Mouse (Mus musculus) liver, embryonic 14.5 days (tissue): ENCODE data around the gene Rnf220. TPM values are rescaled to one million over a fixed set of nuclear protein-coding genes. Genes with fewer than 3 reads are reported as not detected.

Experiments
- ATAC-seq: fragments of 200-750 bp; cut with Nextera tagmentation; 2 replicates; pipeline ENCODE4 v1.8.0; 2017; ENCODE audit warnings: moderate number of reproducible peaks, mild to moderate bottlenecking, moderate library complexity; ENCODE audit not compliant: insufficient read depth
- DNase-seq, 3 experiments: peaks; one replicate each; pipeline ENCODE4 v3.0.0-alpha.2; 2012 to 2013; ENCODE audit warnings: low read depth in 3 of 3, low spot score in 3 of 3
- H3K27ac ChIP-seq: fragments of 300-500 bp; sonication (generic); 2 replicates; pipeline ENCODE4 v1.5.1; 2014; ENCODE audit warnings: moderate library complexity, mild to moderate bottlenecking, control low read depth, inconsistent platforms
- H3K27me3 ChIP-seq: fragments of 300-500 bp; sonication (generic); 2 replicates; pipeline ENCODE4 v1.6.1; 2014; ENCODE audit warnings: mild to moderate bottlenecking, low read length, moderate library complexity; ENCODE audit not compliant: control insufficient read depth, insufficient read depth
- H3K36me3 ChIP-seq: fragments of 300-500 bp; sonication (generic); replicated peaks from 2 replicates; pipeline ENCODE4 v1.6.1; 2014; ENCODE audit warnings: low read depth; ENCODE audit not compliant: control insufficient read depth, insufficient read depth
- H3K4me1 ChIP-seq, 2 experiments: fragments of 200-500 bp in 1 of 2; fragments of 300-500 bp in 1 of 2; sonication (generic) in 1 of 2; replicated peaks; 2 replicates each; pipeline ENCODE4 v1.6.1; 2012 to 2014; ENCODE audit warnings: antibody characterized with exemption in 1 of 2, inconsistent platforms in 1 of 2, low read length in 1 of 2; ENCODE audit not compliant: control insufficient read depth in 2 of 2, insufficient read depth in 2 of 2
- H3K4me2 ChIP-seq: fragments of 300-500 bp; sonication (generic); 2 replicates; pipeline ENCODE4 v1.6.1; 2014; ENCODE audit warnings: low read depth, mild to moderate bottlenecking, control low read depth, moderate library complexity
- H3K4me3 ChIP-seq, 2 experiments: fragments of 200-500 bp in 1 of 2; fragments of 300-500 bp in 1 of 2; sonication (generic) in 1 of 2; 2 replicates each; pipeline ENCODE4 v1.5.1; 2012 to 2014; ENCODE audit warnings: low read depth in 2 of 2, low read length in 2 of 2, mild to moderate bottlenecking in 2 of 2, control low read depth in 1 of 2, inconsistent platforms in 1 of 2, moderate library complexity in 1 of 2; ENCODE audit not compliant: insufficient read depth in 1 of 2
- H3K9ac ChIP-seq: fragments of 300-500 bp; sonication (generic); replicated peaks from 2 replicates; pipeline ENCODE4 v1.6.1; 2014; ENCODE audit warnings: mild to moderate bottlenecking, control low read depth, moderate library complexity
- H3K9me3 ChIP-seq: fragments of 300-500 bp; sonication (generic); 2 replicates; pipeline ENCODE4 v1.6.1; 2016; ENCODE audit warnings: low read length, mixed read lengths; ENCODE audit not compliant: control insufficient read depth
- CTCF ChIP-seq: IDR thresholded peaks from 2 replicates; pipeline ENCODE4 v1.5.1; 2016; ENCODE audit warnings: antibody characterized with exemption, low read depth, control low read depth
- EP300 ChIP-seq: IDR thresholded peaks from 2 replicates; pipeline ENCODE4 v1.6.1; 2016; ENCODE audit warnings: antibody characterized with exemption, low read depth
- WGBS: fragments of 180-500 bp; shearing (Covaris S2); extraction: QIAGEN DNeasy Blood & Tissue Kit; methylation state at CpG from one replicate; pipeline ENCODE4 v1.1.7; 2014; ENCODE audit not compliant: insufficient replicate concordance; 5-methylcytosine and 5-hydroxymethylcytosine counted together
- polyA plus RNA-seq, 2 experiments: library from polyadenylated mRNA; depleted of rRNA in 1 of 2; stranded (reverse) in 1 of 2; unstranded in 1 of 2; fragments of >200 nt; fragmentation: Nextera tagmentation in 1 of 2; extraction: Ambion mirVana in 1 of 2; gene quantifications; 2 replicates each; pipeline versions ENCODE4 v1.2.1 to v1.2.3; 2012 to 2014

Gene Rnf220
- polyA plus RNA-seq, 2 experiments = 17.9 to 29.1 TPM

DNA sequence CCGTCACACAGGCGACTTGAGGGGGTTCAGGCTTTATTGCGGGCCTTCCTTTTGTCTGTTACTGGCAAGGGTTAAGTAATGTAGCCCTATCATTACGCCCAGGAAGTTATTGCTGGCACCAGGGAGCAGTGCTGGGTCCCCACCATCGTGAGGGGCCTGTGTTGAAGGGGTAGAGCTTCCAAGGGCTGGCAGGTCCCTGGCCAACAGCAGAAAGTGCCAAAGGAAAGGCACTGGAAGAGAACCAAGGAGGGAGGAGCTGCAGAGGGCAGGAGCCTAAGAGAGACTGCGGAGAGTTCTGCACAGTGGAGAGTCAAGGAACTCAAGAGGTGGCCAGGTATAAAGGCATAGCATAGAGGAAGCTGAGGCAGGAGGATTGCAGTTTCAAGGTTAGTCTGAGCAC, 242.2 kb downstream of the Rnf220 start:
- Histone ChIP-seq H3K9me3 (no peaks in the 10 kb centered on the region), H3K4me1 (peaks cover 8 to 11% of the 10 kb centered on the region in 2 experiments), H3K27me3 (no peaks in the 10 kb centered on the region), H3K36me3 (no peaks in the 10 kb centered on the region), H3K9ac (no peak overlapping the region), H3K27ac (no peak overlapping the region), H3K4me2 (no peak overlapping the region), H3K4me3 (no peak overlapping the region)
- TF ChIP-seq EP300 = no peak
- TF ChIP-seq CTCF = no peak
- DNase-seq = no peak
- no peak for ATAC-seq
- WGBS = 30% methylated on average over 6 of the region's 6 CpGs

DNA sequence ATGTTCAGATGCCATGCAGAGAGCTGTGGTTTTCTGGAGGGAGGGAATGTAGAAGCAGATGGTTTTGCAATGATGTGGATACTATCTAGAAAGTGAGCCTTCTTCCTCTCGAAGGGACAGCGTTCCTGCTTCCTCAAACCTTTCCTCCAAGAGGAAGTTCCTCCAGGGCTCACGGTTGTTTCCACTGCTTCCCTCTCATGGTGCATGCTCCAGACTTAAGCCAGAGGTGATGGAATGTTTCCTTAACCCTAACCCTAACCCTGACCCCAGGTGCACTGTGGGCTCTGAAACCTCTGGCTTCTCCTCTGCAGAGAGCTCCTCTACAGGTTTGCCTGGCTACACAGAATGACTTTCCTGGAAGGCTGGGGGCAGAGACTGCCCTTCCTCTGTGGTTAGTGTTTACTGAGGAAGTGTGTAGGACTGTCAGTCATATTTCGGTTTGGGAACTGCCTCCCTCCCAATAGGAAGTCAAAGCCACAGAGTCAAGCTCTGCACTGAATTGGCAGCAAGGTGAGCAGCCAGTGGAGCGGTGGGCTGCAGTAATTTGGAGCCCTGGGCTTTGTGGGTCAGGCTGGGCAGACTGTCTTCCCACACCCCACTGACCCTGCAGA, 242.7 kb downstream of the Rnf220 start:
- WGBS = 11% methylated on average over 5 of the region's 5 CpGs
- Histone ChIP-seq H3K4me2 (no peak overlapping the region), H3K27me3 (no peaks in the 10 kb centered on the region), H3K4me3 (no peak overlapping the region), H3K36me3 (no peaks in the 10 kb centered on the region), H3K27ac (no peak overlapping the region), H3K9me3 (no peaks in the 10 kb centered on the region), H3K4me1 (peaks cover 8 to 11% of the 10 kb centered on the region in 2 experiments), H3K9ac (no peak overlapping the region)
- no peak for ATAC-seq
- DNase-seq = no peak
- TF ChIP-seq CTCF (no peak), EP300 (no peak)

DNA sequence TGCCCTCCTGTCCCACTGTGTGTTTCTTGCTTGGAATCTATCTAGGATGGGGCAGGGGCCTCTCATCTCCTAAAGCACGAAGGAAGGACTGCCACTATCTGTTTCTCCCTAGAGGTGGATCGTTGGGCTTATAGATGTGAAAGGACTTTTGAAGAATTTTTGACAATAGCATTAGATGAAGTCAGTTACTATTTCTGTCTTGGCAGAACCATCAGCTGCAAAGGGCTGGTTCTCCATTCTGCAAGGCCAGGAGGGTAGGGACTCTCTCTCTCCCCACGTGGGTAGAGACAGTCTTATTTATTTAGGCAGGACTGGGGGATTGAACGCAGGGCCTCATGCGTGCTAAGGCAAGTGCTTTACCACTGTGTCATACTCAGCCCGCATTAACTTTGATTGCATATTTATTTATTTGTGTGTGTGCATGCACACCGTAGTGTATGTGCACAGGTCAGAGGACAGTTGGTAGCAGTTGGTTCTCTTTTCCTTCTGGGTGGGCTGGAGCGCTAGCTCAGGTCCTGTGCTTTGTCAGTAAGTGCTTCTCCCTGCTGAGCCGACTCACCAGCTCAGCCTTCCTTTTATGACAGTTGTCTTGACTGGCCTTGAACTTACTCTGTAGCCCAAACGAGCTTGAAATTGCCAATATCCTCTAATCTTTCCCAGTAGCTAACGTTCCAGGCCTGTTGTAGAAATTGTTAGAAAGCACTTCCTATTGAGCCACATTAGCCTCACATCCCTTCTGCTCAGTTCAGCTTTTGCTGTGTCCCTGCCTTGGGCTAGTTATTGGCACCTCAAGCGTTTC, 243.4 kb downstream of the Rnf220 start:
- H3K9me3 ChIP-seq = no peaks in the 10 kb centered on the region
- H3K36me3 ChIP-seq = no peaks in the 10 kb centered on the region
- no peak overlapping the region for H3K4me2 ChIP-seq
- H3K27me3 ChIP-seq = no peaks in the 10 kb centered on the region
- H3K27ac ChIP-seq = no peak overlapping the region
- no peak for TF ChIP-seq EP300
- TF ChIP-seq CTCF = no peak
- H3K9ac ChIP-seq = no peak overlapping the region
- WGBS = 40% methylated on average over 12 of the region's 12 CpGs
- no peak overlapping the region for H3K4me3 ChIP-seq
- H3K4me1 ChIP-seq = peaks cover 8 to 11% of the 10 kb centered on the region in 2 experiments
- ATAC-seq (no peak), DNase-seq (no peak)

DNA sequence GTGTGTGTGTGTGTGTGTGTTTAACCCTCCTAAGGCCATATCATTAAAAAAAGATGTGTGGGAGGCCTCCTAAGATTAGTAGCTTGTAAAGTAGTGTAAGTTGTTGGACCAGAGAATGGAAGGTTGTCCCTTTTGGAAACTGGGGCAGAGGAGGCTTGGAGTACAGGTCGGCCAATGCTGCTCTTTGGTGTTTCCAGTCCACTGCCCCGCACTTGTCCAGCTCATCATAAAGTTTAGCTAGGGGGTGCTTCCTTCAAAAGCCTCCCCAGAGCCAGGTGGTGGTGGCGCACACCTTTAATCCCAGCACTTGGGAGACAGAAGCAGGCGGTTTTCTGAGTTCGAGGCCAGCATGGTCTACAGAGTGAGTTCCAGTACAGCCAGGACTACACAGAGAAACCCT, 244.1 kb downstream of the Rnf220 start:
- Histone ChIP-seq H3K27ac (no peak overlapping the region), H3K4me2 (peak overlapping the region; percentile 78), H3K9ac (no peak overlapping the region), H3K36me3 (no peaks in the 10 kb centered on the region), H3K9me3 (no peaks in the 10 kb centered on the region), H3K4me1 (peaks cover 8 to 11% of the 10 kb centered on the region in 2 experiments), H3K27me3 (no peaks in the 10 kb centered on the region), H3K4me3 (no peak overlapping the region)
- no peak for TF ChIP-seq EP300
- TF ChIP-seq CTCF = no peak
- 82% methylated on average over 5 of the region's 5 CpGs for WGBS
- no peak for ATAC-seq
- no peak for DNase-seq

DNA sequence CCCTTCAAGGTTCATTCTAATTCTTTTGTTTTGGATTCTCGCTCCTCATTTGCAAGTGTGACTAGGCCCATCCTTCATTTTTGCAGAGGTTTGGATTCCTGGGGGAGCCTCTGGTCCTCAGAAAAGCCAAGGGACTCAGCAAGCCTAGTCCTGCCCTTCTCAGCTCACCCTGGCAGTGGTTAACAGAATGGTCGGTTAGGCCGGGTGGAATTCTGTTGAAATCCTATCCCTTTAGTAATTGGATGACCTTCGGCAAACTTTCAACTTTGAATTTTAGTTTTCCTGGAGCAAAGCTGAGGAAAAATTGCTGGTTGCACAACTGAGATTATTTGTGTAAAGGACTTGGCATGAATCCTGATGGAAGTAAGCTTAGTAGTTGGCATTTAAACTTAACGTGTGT, 244.5 kb downstream of the Rnf220 start:
- H3K9me3 ChIP-seq = no peaks in the 10 kb centered on the region
- peak overlapping the region; percentile 78 for H3K4me2 ChIP-seq
- H3K9ac ChIP-seq = peak overlapping the region; percentile 40
- H3K27me3 ChIP-seq = no peaks in the 10 kb centered on the region
- H3K36me3 ChIP-seq = no peaks in the 10 kb centered on the region
- peak overlapping the region; percentile 61 to 83 for H3K4me3 ChIP-seq
- WGBS = 68% methylated on average over 5 of the region's 5 CpGs
- H3K27ac ChIP-seq = no peak overlapping the region; the same call in 1 of the 2 replicates
- ATAC-seq (no peak), DNase-seq (no peak)
- H3K4me1 ChIP-seq = peaks cover 8 to 11% of the 10 kb centered on the region in 2 experiments
- no peak for TF ChIP-seq CTCF
- TF ChIP-seq EP300 = no peak
